Mouse (Mus musculus) frontal cortex, postnatal 25 days (tissue): ENCODE measurements around the gene Jak2.

Experiments used
- DNase-seq, 2 experiments: peaks; one replicate each; pipeline ENCODE4 v3.0.0; 2022; ENCODE audit warnings: low spot score in 2 of 2

Gene Jak2

GRCm38 (mm10) chr19:29251191-29251957 is at the start of gene Jak2:
Jak2 (plus strand) TSS chr19:29251828.
- peak; percentile 62 to 72 for DNase-seq

GRCm38 (mm10) chr19:29203337-29203736 is 48.3 kb upstream of the Jak2 start:
- no peak for DNase-seq

- no peak for DNase-seq
Observed at GRCm38 (mm10) chr19:29204583-29204982, 47.0 kb upstream of the Jak2 start.

GRCm38 (mm10) chr19:29205267-29205666 is 46.4 kb upstream of the Jak2 start:
- DNase-seq, result no peak

- DNase-seq, result no peak
Observed at GRCm38 (mm10) chr19:29209898-29210297, 41.7 kb upstream of the Jak2 start.

- no peak for DNase-seq
Observed at GRCm38 (mm10) chr19:29210319-29210718, 41.3 kb upstream of the Jak2 start.

- no peak for DNase-seq
Observed at GRCm38 (mm10) chr19:29215811-29216509, 35.7 kb upstream of the Jak2 start.

- DNase-seq, result no peak
Observed at GRCm38 (mm10) chr19:29221867-29222266, 29.8 kb upstream of the Jak2 start.

- no peak for DNase-seq
Observed at GRCm38 (mm10) chr19:29224968-29225367, 26.7 kb upstream of the Jak2 start.

GRCm38 (mm10) chr19:29226996-29227395 is 24.6 kb upstream of the Jak2 start:
- no peak for DNase-seq

GRCm38 (mm10) chr19:29227941-29228590 is 23.6 kb upstream of the Jak2 start:
- DNase-seq, result no peak

- no peak for DNase-seq
Observed at GRCm38 (mm10) chr19:29228989-29229388, 22.6 kb upstream of the Jak2 start.

- DNase-seq, result no peak
Observed at GRCm38 (mm10) chr19:29232738-29233137, 18.9 kb upstream of the Jak2 start.

- DNase-seq, result no peak
Observed at GRCm38 (mm10) chr19:29236658-29237385, 14.8 kb upstream of the Jak2 start.

GRCm38 (mm10) chr19:29238171-29238570 is 13.5 kb upstream of the Jak2 start:
- DNase-seq, result no peak

GRCm38 (mm10) chr19:29239513-29240235 is 12.0 kb upstream of the Jak2 start:
- DNase-seq, result no peak

GRCm38 (mm10) chr19:29240676-29241075 is 11.0 kb upstream of the Jak2 start:
- DNase-seq, result no peak

- DNase-seq, result no peak
Observed at GRCm38 (mm10) chr19:29241581-29241980, 10.0 kb upstream of the Jak2 start.

- no peak for DNase-seq
Observed at GRCm38 (mm10) chr19:29249933-29250332, 1.7 kb upstream of the Jak2 start.

- no peak for DNase-seq
Observed at GRCm38 (mm10) chr19:29251958-29252801, 552 bp downstream of the Jak2 start.
